Mouse (Mus musculus) hindbrain, postnatal 0 days (tissue): Measurements from ENCODE around the gene Tgfb2. TPM values are rescaled to one million over a fixed set of nuclear protein-coding genes. Genes with fewer than 3 reads are reported as not detected.

Experiments used
- ATAC-seq: fragments of 200-750 bp; cut with Nextera tagmentation; 2 replicates; pipeline ENCODE4 v1.8.0; 2017; ENCODE audit warnings: mild to moderate bottlenecking, moderate TSS enrichment, moderate library complexity
- DNase-seq: peaks from one replicate; pipeline ENCODE4 v3.0.0-alpha.2; 2015; ENCODE audit warnings: low spot score
- H3K27ac ChIP-seq: fragments of 300-500 bp; sonication (generic); 2 replicates; pipeline ENCODE4 v1.5.1; 2014; ENCODE audit warnings: mild to moderate bottlenecking
- H3K27me3 ChIP-seq: fragments of 300-500 bp; sonication (generic); 2 replicates; pipeline ENCODE4 v1.6.1; 2014; ENCODE audit warnings: low read length, mixed read lengths; ENCODE audit not compliant: insufficient read depth
- H3K36me3 ChIP-seq: fragments of 300-500 bp; sonication (generic); 2 replicates; pipeline ENCODE4 v1.6.1; 2014; ENCODE audit warnings: low read length, mixed read lengths; ENCODE audit not compliant: insufficient read depth
- H3K4me1 ChIP-seq: fragments of 300-500 bp; sonication (generic); 2 replicates; pipeline ENCODE4 v1.6.1; 2014; ENCODE audit warnings: antibody characterized with exemption, low read length, mixed read lengths; ENCODE audit not compliant: insufficient read depth
- H3K4me2 ChIP-seq: fragments of 300-500 bp; sonication (generic); 2 replicates; pipeline ENCODE4 v1.6.1; 2014; ENCODE audit warnings: low read depth, mild to moderate bottlenecking, low read length, moderate library complexity, mixed read lengths
- H3K4me3 ChIP-seq: fragments of 300-500 bp; sonication (generic); 2 replicates; pipeline ENCODE4 v1.5.1; 2014; ENCODE audit warnings: low read length
- H3K9ac ChIP-seq: fragments of 300-500 bp; sonication (generic); replicated peaks from 2 replicates; pipeline ENCODE4 v1.6.1; 2014; ENCODE audit warnings: mild to moderate bottlenecking, low read length, moderate library complexity, mixed read lengths
- H3K9me3 ChIP-seq: fragments of 300-500 bp; sonication (generic); 2 replicates; pipeline ENCODE4 v1.6.1; 2016; ENCODE audit warnings: low read length, mixed read lengths
- CTCF ChIP-seq: IDR thresholded peaks from 2 replicates; pipeline ENCODE4 v1.5.1; 2016; ENCODE audit warnings: antibody characterized with exemption, control low read depth, low read depth
- WGBS: fragments of 180-500 bp; shearing (Covaris S2); extraction: QIAGEN DNeasy Blood & Tissue Kit; methylation state at CpG from one replicate; pipeline ENCODE4 v1.1.7; 2014; 5-methylcytosine and 5-hydroxymethylcytosine counted together
- polyA plus RNA-seq: library from polyadenylated mRNA; unstranded; fragments of >200 nt; fragmentation: Nextera tagmentation; extraction: Ambion mirVana; gene quantifications from 2 replicates; pipeline ENCODE4 v1.2.1, GENCODE M21; 2015
- total RNA-seq: library from RNA; depleted of rRNA; stranded (reverse); fragments of >200 nt; gene quantifications from 2 replicates; pipeline ENCODE4 v1.2.3, GENCODE M21; 2014

Tgfb2 gene
- total and polyA plus RNA-seq, 2 experiments from 2014 or later = 13.1 to 30.6 TPM

- Histone ChIP-seq H3K4me1 (no peaks in the 10 kb centered on the region), H3K36me3 (no peaks in the 10 kb centered on the region), H3K9me3 (no peaks in the 10 kb centered on the region), H3K27me3 (no peaks in the 10 kb centered on the region), H3K4me2 (no peak overlapping the region), H3K9ac (no peak overlapping the region), H3K27ac (no peak overlapping the region), H3K4me3 (no peak overlapping the region)
- 52% methylated on average over 12 of the region's 12 CpGs for WGBS
- no peak for TF ChIP-seq CTCF
- no peak for ATAC-seq
- DNase-seq = no peak
Measured at GRCm38 (mm10) chr1:186637304-186638213, 68.2 kb downstream of the Tgfb2 start.

- Histone ChIP-seq H3K4me3 (no peak overlapping the region), H3K9ac (no peak overlapping the region)
Measured at GRCm38 (mm10) chr1:186635045-186635444, 70.7 kb downstream of the Tgfb2 start.

GRCm38 (mm10) chr1:186631457-186631856 lies 74.3 kb downstream of the Tgfb2 start:
- ATAC-seq (no peak), DNase-seq (no peak)
- TF ChIP-seq CTCF = no peak
- no peaks in the 10 kb centered on the region for H3K36me3 ChIP-seq
- H3K27ac ChIP-seq = no peak overlapping the region
- no peak overlapping the region for H3K9ac ChIP-seq
- H3K27me3 ChIP-seq = no peaks in the 10 kb centered on the region
- no peak overlapping the region for H3K4me3 ChIP-seq
- 87% methylated on average over 6 of the region's 6 CpGs for WGBS
- no peaks in the 10 kb centered on the region for H3K9me3 ChIP-seq
- H3K4me2 ChIP-seq = no peak overlapping the region
- H3K4me1 ChIP-seq = no peaks in the 10 kb centered on the region

More at GRCm38 (mm10) chr1:186635045-186635444, 70.7 kb downstream of the Tgfb2 start:
- DNase-seq = peak; percentile 51
- no peaks in the 10 kb centered on the region for H3K4me1 ChIP-seq
- no peak for TF ChIP-seq CTCF
- no peak overlapping the region for H3K4me2 ChIP-seq
- H3K9me3 ChIP-seq = no peaks in the 10 kb centered on the region
- no peaks in the 10 kb centered on the region for H3K27me3 ChIP-seq
- no peak for ATAC-seq
- no peaks in the 10 kb centered on the region for H3K36me3 ChIP-seq
- WGBS = 59% methylated on average over 7 of the region's 7 CpGs
- H3K27ac ChIP-seq = no peak overlapping the region

- no peak overlapping the region for H3K9ac ChIP-seq
- no peak overlapping the region for H3K4me3 ChIP-seq
- WGBS = 82% methylated on average over 5 of the region's 5 CpGs
- H3K27ac ChIP-seq = no peak overlapping the region
- no peaks in the 10 kb centered on the region for H3K36me3 ChIP-seq
- H3K9me3 ChIP-seq = no peaks in the 10 kb centered on the region
- no peak for DNase-seq
- ATAC-seq = no peak
- no peak for TF ChIP-seq CTCF
- no peak overlapping the region for H3K4me2 ChIP-seq
- no peaks in the 10 kb centered on the region for H3K4me1 ChIP-seq
- H3K27me3 ChIP-seq = no peaks in the 10 kb centered on the region
Measured at GRCm38 (mm10) chr1:186630971-186631370, 74.8 kb downstream of the Tgfb2 start.

GRCm38 (mm10) chr1:186627451-186627995 lies 78.3 kb downstream of the Tgfb2 start:
- DNase-seq = peak; percentile 70
- ATAC-seq = peak; percentile 94
- no peaks in the 10 kb centered on the region for H3K4me1 ChIP-seq
- H3K27me3 ChIP-seq = no peaks in the 10 kb centered on the region
- WGBS = 55% methylated on average over 7 of the region's 7 CpGs
- no peak overlapping the region for H3K4me2 ChIP-seq
- TF ChIP-seq CTCF = no peak
- no peak overlapping the region for H3K9ac ChIP-seq
- no peaks in the 10 kb centered on the region for H3K9me3 ChIP-seq
- H3K27ac ChIP-seq = peak overlapping the region; percentile 51; the same call in 1 of the 2 replicates
- no peaks in the 10 kb centered on the region for H3K36me3 ChIP-seq
- no peak overlapping the region for H3K4me3 ChIP-seq

GRCm38 (mm10) chr1:186624474-186624873 lies 81.3 kb downstream of the Tgfb2 start:
- Histone ChIP-seq H3K4me3 (no peak overlapping the region), H3K27ac (no peak overlapping the region), H3K36me3 (no peaks in the 10 kb centered on the region), H3K4me2 (no peak overlapping the region), H3K4me1 (no peaks in the 10 kb centered on the region), H3K27me3 (no peaks in the 10 kb centered on the region), H3K9me3 (no peaks in the 10 kb centered on the region), H3K9ac (no peak overlapping the region)
- DNase-seq (no peak), ATAC-seq (no peak)
- WGBS = 76% methylated on average over 5 of the region's 5 CpGs
- no peak for TF ChIP-seq CTCF

- 94% methylated on average over 3 of the region's 3 CpGs for WGBS
- no peaks in the 10 kb centered on the region for H3K9me3 ChIP-seq
- no peak overlapping the region for H3K9ac ChIP-seq
- no peak overlapping the region for H3K4me3 ChIP-seq
- no peaks in the 10 kb centered on the region for H3K4me1 ChIP-seq
- ATAC-seq = no peak
- H3K4me2 ChIP-seq = no peak overlapping the region
- no peaks in the 10 kb centered on the region for H3K27me3 ChIP-seq
- no peak overlapping the region for H3K27ac ChIP-seq
- no peaks in the 10 kb centered on the region for H3K36me3 ChIP-seq
- no peak for DNase-seq
- TF ChIP-seq CTCF = no peak
Measured at GRCm38 (mm10) chr1:186621812-186622211, 84.0 kb downstream of the Tgfb2 start.
